Mouse (Mus musculus): ENCODE data around the gene Gm21992.

Gene Gm21992

GRCm38 (mm10) chr19:4711098-4711600, 100.3 kb downstream of the Gm21992 start, which contains the start of gene Sptbn2:
Gene Sptbn2, plus strand, starts transcription at chr19:4711167.
- no peak for DNase-seq (ENCODE audit: low read depth)

DNA sequence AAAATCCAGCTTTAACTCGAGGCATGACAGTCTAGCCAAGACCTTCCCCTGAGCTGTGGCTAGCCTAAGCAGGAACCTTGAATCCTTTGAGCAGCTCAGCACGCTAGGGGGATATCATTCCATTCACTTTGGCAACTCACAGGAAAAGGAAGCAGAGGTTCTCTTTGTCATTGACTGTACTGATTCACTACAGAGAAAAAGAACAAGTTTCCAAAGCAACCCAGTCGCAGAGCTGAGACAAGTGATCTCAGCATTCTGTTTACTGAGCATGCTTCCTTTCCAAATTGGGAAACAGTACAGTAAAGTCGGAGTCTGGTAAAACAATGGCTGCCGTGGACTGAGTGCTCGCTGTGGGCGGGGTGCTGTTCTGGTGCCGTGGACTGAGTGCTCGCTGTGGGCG, 102.6 kb downstream of the Gm21992 start:
- DNase-seq (ENCODE audit: low read depth) = no peak

DNA sequence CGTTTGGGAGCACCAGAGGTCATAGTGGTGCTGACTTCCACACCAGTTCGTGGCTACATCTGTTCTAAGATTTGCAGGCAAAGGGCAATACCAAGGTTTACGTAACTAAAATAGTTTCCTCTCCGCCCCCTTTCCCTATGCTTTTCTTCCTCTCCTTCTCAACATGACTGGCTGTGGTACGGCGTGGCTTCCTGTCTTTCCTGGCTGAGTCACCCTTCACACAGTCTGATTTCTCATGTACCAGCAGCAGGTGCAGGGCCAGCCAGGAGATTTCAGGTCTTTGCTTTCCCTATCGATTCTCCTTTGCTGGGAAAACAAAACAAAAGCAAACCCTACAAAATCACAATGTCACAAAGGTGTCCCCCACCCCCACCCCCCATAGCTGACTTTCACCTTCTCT, 110.2 kb downstream of the Gm21992 start:
- no peak for DNase-seq (ENCODE audit: low read depth)

DNA sequence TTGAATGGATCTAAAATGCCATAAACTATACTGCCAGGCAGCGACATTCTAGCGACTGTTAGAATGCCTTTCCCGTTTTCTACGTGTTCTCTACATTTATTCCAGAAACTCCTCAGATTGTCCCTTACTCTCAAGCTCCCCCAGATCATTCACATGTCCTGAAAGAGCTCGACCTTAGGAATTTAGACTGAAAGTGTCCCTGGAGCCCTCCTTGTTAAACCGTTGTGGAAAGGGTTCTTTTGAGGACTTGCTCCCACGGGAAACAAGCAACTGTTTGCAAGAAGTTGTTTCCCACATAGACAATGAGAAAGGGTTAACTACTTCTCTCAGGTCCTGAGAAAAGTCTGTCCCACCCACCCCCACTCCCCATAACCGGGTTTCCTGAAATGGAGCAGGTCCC, 110.8 kb downstream of the Gm21992 start:
- no peak for DNase-seq (ENCODE audit: low read depth)

DNA sequence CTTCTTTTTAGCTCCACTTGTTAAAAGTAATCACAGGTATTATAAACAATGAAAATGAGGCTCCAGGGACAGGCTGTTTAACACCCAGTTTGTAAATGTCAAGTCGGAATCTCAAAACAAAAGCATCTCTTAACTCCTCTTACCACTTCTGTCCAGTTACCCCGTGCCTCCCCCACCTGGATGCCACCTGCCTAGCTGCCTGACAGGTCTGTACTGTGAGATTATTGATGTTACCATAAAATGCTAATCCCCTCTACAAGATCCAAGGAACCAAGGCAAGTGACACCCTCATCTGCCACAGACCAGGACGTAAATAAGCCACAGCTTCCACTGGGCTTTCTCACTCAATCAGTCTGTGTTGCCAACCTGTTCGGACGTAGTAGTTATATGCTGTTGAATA, 111.6 kb downstream of the Gm21992 start:
- DNase-seq (ENCODE audit: low read depth) = no peak

DNA sequence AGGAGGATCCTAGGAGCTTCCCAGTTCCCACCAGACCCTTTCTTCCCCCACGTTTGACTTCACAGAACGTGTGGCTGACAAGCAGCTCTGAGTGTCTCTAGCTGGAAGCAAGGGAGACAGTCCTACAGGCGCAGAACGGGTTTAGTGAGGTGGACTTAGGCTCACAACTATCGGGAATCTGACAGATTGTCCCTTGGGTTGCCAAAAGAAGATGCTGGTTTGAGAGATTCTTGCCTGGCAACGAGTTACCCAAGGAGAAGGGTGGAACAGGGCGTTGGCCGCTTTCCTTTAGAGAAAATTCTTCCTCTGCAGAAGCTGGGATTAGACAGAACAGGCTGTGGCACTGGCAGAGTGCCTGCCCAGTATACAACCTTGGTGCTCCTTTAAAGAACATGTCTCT, 112.6 kb downstream of the Gm21992 start:
- DNase-seq (ENCODE audit: low read depth) = no peak

DNA sequence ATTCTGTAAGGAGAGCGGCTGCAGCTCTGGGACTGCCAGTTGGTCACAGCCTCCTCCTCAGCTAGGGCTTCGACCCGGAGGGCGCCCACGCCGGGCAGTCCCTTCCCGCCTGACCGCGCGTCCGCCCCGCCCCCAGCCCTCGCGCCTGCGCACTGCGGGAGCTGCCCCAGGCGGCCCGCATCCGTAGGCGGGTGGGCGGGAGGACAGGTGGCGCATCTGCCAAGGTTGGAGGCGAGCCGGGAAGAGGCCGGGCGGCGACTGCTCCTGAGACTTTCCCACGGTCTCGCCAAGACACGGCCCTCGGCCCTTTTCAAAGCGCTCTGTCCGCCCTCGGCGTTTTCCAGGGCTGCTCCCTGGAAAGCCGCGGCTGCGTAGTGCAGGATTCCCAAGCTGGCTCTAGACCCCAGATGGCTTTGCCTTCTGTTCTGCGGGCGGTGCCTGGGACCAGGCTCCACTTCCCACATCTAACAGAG, 113.2 kb downstream of the Gm21992 start, which contains the start of gene Gm960:
Gm960 (minus strand) TSS at position 464 of the 473 bp plus-strand sequence.
- no peak for DNase-seq (ENCODE audit: low read depth)

GRCm38 (mm10) chr19:4697721-4698120, 113.7 kb downstream of the Gm21992 start:
- DNase-seq (ENCODE audit: low read depth) = no peak

DNA sequence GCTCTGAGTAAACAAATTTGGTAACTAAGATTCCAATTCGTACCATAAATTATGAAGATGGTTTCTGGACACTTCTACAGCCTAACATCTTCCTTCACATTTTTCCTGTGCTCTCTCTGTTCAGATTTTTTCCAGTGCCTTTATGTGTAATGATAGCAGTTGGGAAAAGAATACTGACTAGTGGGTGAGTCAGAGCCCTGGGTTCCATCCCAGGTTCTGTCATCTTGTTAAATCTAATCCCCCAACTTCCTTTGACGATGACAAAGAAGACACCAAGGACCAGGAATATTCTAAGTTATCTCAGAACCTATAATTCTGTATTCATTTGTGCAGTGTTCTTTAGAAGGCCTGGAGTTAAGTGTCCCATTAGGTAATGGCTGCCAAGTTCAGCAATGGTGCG, 114.3 kb downstream of the Gm21992 start:
- DNase-seq (ENCODE audit: low read depth) = no peak

- DNase-seq (ENCODE audit: low read depth) = no peak
These were observed 117.1 kb downstream of the Gm21992 start for GRCm38 (mm10) chr19:4694346-4694745.
